Mouse (Mus musculus) left cerebral cortex, postnatal 25 days (tissue): ENCODE data around the gene Arhgef17. TPM values are rescaled to one million over a fixed set of nuclear protein-coding genes. Genes with fewer than 3 reads are reported as not detected.

Source experiments
- DNase-seq, 2 experiments: peaks; one replicate each; pipeline ENCODE4 v3.0.0; 2022; ENCODE audit warnings: low spot score in 2 of 2, mixed read lengths in 1 of 2
- intact Hi-C: fragments of 180-260 bp; cut with DNase I; formaldehyde crosslinking; loops from one replicate; pipeline ENCODE4 v1.15.1; 2025
- total RNA-seq, 2 experiments: library from RNA; stranded (reverse); gene quantifications; 2 replicates each; pipeline ENCODE4 v1.2.3; 2021

Gene Arhgef17
- total RNA-seq, 2 experiments from 2014 or later, result 109 to 120 TPM

DNA sequence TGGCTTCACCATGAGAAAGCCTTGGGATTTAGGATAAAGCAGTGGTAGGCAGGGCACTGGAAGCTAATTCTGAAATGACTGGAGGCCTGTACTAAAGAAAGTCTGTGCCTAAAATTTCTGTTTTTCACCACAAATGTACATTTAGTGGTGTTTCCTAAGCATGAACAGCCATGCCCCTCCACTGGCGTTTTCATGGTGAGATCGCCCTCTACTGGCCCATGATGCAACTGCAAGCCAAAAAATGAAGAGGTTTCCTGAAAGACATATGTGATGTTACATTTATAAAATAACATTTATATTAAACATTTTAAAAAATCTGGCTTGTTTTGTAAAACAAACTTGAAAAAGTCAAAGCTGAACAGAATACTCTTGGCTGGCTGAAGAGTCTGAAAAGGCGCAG, 45.4 kb downstream of the Arhgef17 start:
- intact Hi-C loops, result loop anchor here (2.0 kb wide), 1 partner anchor 38 kb away; no protein-coding TSS in a partner anchor
- peak in 1 of 2 experiments; percentile 67 for DNase-seq

DNA sequence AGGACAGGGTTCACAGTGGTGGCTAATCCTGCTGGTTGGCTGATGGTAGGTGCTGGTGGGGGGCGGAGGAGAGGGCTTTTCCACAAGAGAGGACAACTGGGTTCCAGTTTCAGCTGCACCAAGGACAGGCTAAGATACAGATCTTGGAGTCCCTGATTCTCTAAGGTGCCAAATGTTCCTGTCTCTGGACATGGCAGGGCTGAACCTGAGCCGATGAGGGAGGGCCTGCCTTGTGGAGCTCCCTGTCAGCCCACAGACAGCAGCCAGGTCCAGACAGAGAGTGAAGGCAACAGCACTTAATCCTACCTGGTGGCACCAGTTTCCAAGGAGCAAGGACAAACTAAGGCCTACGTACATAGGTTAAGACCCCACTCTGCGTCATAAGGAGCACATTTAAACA, 47.4 kb downstream of the Arhgef17 start:
- DNase-seq, result no peak
- intact Hi-C loops, result no loop called here

DNA sequence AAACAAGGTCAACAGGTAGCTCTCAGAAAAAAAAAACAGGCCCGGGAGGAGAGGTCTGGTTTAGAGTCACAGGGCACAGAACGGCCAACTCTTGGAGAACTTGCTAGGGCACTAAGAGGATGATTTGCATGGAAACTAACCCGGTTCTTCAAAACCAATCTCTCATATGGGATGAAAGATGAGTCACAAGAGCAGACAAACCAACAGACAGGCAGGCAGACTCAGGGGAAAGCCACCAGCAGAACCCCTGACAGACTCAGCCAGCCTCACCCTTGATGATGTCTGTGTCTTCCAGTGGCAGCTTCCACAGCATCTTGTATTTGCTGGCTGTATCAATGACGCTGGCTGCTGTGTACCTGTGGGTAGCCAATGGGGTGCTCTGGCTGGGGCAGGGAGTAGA, 50.0 kb downstream of the Arhgef17 start:
- no peak for DNase-seq
- intact Hi-C loops, result no loop called here

DNA sequence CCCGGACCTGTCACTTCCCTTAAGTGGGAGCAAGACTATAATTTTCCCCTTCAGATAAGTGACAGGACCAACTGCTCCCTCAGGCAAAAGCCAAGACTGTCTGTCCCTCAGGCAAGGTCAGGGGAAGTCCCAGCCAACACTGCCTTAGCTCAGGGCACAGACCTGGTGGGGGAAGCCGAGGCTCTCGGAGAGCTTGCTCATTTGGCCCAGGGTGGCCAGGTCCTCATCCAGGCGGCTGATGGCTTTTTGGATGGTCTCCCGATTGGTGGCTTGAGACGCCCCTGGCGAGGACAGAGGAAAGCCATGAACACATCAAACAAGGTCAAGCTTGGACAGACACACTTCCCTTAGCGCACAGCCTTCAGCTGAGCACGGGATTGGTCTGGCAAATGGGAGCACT, 50.4 kb downstream of the Arhgef17 start:
- DNase-seq, result no peak

DNA sequence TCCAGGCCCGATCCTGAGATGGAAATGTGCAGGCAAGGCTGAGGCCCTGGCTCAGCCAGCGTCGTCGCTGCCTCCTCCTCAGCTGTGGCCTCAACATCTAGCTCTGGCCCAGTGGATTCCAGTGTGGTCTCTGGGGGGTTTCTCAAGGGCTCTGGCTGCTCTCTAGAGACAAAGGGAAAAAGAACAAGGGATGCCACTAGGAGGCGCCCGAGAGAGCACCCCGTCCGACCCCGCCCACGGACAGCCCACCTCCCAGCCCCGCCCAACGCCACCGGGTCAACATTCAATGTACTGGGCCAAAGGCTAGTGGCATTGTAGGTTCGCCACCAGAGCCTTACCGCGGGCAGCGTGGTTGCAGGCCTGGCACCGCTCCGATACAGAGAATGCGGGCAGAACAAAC, 52.3 kb downstream of the Arhgef17 start:
- peak in 1 of 2 experiments; percentile 47 for DNase-seq
- intact Hi-C loops, result no loop called here

More for the DNA sequence above, 50.4 kb downstream of the Arhgef17 start:
- intact Hi-C loops, result no loop called here

DNA sequence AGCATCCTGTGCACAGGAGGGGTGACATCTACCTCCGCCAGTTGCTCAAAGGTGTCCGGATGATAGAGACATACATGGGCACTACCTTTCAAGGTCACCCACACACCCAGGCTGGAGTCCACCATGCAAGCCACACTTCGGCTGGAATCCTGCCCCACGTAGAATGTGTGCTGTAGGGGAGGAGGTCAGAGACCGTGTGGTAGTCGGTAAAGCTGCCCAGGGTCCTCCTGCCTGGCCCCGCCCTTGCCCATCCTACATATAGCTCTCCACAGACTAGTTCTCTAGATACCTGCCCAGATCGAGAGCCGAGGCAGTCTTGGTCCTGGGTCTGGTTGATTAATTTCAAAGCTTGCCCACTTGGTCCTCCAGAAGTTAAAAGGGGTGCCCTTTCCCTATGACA, 55.1 kb downstream of the Arhgef17 start:
- intact Hi-C loops, result no loop called here
- no peak for DNase-seq

DNA sequence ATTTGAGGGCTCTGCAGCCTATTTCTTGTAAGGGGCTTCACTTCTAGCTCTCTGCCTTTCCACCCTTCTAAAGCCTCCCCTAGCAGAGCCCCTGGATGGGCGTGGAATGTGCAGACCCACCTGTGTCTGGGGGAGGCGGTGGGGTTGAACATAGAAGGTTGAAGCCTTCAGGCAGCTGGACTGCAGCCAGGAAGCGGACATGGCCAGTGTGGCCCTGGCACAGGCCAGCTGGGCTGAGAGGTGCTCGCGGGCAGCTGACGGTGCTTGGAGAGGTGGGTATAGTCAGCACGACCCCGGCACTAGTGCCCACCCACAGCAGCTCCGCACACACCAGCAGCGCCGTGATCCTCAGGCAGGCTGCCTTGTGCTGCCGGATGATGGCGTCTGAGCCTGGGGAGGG, 55.6 kb downstream of the Arhgef17 start:
- DNase-seq, result no peak
- intact Hi-C loops, result no loop called here

DNA sequence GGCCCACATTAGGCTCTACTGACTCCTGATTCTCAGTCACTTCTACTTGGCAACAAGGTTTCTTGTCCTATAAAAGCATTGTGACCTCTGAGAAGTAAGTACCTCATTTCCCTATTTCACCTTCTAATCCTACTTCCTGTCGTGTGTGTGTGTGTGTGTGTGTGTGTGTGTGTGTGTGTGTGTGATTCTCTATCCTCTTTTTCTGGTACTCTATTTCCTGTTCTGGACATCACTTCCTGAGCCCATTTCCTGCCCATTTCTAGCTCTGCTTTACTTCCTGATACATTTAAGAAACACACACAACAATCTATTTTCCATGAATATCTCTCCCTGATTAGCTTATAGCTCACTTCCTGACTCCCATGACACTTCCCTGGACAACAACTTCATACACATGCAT, 56.1 kb downstream of the Arhgef17 start:
- intact Hi-C loops, result no loop called here
- DNase-seq, result no peak

DNA sequence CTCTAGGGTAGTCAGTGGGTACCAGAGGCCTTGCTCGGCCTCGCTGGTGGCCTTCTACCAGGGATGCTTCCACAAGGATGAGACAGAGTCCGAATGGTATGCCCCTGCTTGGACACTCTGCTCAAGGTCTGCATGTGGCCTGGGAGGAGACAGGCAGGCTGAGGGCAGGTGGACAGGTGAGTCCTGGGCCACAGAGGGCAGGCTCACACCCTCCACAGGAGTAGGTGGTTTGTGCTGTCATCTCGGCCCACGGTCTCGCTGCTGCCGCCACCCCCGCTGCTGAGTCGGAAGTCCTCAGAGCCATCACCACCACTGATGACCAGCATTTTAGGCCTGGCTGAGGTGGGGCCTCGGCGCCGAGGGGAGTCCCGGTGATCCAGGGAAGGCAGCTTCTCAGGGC, 58.7 kb downstream of the Arhgef17 start:
- intact Hi-C loops, result no loop called here
- DNase-seq, result no peak

DNA sequence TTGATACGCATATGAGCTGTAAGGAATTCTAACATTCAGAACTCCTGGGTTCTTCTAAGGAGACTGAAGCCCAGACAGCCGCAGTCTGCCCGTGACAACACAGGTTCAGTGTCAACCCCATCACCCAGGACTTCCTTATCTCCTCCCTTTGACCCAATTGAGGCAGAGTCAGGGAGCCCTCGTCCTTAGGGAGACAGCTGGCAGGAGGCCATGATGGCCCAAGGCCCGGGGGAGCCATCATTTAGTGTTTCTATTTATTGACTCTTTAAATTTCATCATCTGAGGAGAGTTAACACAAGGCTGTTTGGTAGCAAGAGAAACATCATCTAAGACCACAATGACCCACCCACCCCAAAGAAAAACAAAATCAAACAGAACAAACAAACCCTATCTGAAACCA, 60.0 kb downstream of the Arhgef17 start:
- intact Hi-C loops, result no loop called here
- DNase-seq, result no peak

DNA sequence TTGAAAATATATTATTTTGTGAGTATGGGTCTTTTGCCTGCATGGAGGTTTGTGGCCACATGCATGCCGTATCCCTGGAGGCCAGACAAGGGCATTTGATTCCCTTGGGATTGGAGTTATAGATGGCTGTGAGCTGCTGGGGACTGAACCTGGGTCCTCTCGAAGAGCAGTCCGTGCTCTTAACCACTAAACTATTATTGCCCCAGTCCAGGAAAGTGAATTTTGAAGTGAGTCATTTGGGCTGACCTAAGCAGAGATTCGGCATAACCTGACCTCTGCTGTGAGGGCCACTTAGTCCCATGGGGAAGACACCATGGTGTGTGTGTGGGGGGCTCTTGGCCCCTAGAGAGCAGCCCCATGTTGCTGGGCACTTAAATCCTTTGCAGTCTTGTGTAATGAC, 60.6 kb downstream of the Arhgef17 start:
- intact Hi-C loops, result no loop called here
- DNase-seq, result no peak

DNA sequence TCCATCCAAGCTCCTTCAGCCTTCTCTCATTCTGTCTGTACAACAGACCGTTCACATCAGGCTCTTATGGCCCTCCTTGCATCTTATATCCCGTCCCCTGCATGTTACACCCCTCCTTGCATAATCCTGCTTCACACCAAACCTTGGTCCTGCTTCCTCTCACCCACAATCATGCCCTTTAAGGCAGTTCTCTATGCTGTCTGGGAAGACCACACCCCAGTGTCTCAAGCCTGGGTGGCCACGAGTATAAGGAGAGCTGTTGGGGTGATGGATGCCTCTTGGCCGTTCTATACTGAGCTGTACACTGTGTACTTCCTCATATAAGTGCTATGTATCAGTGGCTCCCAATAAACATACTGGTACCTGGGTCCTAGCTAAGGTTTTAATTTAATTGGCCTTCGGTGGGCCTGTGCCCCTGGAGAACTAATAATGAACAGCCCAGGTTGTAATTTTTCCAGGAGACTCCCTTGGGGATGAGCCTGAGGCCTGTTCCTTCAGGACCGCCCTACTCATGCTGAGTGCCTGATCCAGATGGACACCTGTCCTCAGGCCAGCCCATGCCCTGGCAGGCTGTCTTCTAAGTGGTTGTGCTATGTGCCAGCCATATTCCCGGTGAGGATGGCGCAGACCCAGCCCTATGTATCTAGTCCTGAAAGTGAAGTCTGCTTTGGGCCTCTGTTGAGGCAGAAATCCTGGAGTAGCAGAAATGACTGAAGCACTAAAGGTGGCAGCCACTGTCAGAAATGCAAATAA, 61.9 kb downstream of the Arhgef17 start:
- no peak for DNase-seq
- intact Hi-C loops, result loop anchor here (5.0 kb wide), 1 partner anchor 348 kb away; no protein-coding TSS in a partner anchor

DNA sequence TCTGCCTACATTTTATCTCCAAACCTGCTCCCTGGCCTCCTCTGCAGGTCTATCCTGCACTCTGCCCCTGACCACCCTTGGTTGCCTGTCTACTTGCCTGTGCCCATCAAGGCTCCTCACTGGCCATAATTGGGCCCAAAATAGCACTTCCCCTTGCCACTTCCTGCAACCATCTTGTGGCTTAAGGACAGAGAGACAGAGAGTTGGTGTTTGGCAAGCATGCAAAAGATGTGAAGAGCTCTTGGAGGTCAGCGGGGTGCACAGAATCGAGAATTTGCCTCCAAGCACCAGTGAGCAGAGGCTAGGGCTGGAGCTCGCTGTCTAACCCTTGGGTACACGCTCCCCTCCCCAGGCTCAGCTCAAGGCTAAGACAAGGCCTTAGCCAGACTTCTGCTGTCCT, 63.4 kb downstream of the Arhgef17 start:
- intact Hi-C loops, result loop anchor here (5.0 kb wide), 1 partner anchor 346 kb away; no protein-coding TSS in a partner anchor
- no peak for DNase-seq

DNA sequence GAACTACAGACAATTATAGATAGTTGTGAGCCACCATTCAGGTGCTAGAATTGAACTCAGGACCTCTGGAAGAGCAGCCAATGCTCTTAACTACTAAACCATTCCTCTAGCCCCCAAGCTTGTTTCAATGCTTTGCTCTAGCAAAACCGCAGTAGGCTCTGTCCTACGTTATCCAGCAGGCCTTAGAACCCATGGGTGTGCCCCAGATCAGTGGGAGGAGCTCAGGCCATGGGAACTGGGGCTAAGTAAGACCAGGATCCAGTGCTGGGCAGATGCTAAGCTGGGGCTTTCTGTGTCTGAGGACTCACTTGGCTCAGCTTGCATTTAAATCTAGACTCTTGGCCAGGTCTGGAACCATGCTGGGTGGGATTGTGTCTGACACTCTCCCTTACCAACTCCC, 64.3 kb downstream of the Arhgef17 start:
- no peak for DNase-seq
- intact Hi-C loops, result loop anchor here (5.0 kb wide), 1 partner anchor 345 kb away; no protein-coding TSS in a partner anchor

DNA sequence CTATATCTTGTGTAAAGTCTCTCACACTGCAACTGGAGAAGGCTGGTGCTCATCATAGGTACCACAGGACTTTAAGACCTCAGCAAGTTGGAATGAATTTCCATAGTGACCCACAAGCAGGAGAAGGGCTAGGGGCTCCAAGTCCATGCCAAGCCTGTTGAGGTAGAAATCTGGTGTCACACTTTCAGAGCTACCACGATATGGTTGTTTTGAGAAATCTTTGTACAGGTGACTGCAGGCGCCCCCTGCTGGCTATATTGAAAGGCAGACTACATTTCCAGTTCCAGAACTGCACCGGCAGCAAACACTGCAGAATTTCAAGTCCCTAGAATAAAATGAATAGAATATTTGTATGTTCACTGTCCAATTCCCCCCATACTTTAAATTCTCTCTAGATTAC, 65.2 kb downstream of the Arhgef17 start:
- DNase-seq, result peak; percentile 84 to 87
- intact Hi-C loops, result loop anchor here (1.0 to 5.0 kb wide), 2 partner anchors 17 to 344 kb away; no protein-coding TSS in a partner anchor

DNA sequence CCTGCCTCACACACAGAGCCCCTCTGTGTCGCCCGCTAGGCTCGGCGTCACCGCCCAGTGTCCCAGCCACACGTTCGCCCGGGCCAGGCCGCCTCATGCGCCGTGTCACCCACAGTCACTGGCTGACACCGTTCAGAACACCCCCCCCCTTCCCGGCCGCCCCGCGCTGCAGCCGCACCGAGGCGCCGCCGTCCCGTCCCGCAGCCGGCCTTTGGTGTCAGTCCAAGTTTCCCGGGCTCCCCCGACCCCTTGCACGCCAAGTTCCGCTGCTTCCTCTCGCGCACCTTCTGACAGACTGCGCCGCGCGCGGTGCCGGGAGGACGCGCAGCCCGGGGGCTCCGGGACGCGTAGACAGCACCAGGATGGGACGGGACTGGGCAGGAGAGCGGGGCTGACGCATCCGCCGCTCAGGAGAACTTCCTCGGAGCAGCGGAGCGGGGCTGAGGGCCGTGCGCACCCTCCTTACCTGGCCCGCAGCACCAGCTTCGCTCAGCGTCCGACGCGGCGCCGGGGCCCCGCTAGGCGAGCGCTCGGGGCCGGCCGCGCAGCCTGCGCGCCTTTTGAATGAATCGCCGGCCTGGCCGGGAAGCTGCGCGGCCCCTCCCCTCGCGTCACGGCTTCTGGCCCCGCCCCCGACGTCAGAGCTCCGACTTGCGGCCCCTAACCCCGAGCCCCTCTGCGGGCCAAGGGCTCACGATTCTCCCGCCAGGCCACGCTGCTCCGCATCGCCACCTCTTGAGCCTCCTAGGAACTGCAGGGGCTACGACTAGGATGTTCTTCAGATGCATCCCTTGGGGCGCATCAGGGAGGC, 68.9 kb downstream of the Arhgef17 start, which contains the start of gene Relt:
Gene Relt (minus strand): TSS at position 619 of the 811 bp plus-strand sequence.
- peak; percentile 85 to 87 for DNase-seq
- intact Hi-C loops, result no loop called here

DNA sequence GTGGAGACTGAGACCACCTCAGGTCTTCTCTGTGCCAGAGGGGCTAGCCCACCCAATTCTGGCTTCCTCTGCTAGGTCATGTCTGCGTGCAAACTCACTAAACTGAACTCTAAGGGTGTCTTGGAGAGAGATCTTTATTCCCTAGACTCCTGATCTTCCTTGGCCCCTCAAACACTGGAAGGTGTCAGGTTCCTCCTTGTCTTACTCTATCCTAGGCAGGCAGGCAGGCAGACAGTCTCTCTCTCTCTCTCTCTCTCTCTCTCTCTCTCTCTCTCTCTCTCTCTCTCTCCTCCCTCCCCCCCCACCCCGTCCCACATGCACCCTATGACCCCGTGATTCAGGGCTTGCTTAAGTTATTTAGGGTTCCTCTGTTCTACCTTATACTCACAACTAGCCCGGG, 69.6 kb downstream of the Arhgef17 start:
- intact Hi-C loops, result no loop called here

DNA sequence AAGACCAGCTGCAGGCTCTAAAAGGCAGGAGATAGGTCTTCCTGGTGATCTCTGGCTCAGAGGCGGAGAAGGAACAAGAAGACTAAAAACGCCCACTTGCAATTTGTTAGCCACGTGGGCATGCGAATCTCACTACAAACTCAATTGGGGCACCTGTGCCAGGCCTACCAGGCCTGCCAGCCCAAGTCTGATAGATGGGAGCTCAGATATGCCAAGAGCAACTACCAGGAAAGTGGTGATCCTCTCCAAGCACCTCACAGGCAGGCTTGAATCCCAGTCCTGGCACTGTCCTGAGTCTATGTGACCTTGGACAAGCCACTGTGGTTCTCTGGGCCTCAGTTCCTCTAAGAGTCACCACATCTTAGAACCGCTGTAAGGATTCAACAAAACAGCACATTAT, 70.7 kb downstream of the Arhgef17 start:
- DNase-seq, result no peak
- intact Hi-C loops, result no loop called here

More for the DNA sequence above, 69.6 kb downstream of the Arhgef17 start:
- no peak for DNase-seq

DNA sequence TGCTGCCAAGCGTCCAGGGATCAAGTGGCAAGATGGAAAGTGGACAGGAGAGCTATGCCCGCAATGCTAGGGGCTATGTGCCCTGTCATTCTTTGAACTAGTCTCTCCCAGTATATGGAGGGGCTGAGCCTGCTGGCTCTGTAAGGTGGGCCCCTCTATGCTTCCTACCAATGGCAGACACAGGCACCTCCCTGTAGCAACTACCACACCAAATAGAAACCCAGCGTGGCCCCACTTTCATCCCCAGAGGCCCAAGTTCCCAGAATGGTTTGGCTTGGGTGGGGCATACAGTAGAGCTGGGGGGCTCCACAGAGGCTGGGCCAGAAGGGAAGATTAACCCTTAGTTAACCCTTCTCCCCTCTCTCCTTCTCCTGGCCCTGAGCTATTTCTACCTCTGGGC, 71.5 kb downstream of the Arhgef17 start:
- DNase-seq, result no peak
- intact Hi-C loops, result no loop called here

DNA sequence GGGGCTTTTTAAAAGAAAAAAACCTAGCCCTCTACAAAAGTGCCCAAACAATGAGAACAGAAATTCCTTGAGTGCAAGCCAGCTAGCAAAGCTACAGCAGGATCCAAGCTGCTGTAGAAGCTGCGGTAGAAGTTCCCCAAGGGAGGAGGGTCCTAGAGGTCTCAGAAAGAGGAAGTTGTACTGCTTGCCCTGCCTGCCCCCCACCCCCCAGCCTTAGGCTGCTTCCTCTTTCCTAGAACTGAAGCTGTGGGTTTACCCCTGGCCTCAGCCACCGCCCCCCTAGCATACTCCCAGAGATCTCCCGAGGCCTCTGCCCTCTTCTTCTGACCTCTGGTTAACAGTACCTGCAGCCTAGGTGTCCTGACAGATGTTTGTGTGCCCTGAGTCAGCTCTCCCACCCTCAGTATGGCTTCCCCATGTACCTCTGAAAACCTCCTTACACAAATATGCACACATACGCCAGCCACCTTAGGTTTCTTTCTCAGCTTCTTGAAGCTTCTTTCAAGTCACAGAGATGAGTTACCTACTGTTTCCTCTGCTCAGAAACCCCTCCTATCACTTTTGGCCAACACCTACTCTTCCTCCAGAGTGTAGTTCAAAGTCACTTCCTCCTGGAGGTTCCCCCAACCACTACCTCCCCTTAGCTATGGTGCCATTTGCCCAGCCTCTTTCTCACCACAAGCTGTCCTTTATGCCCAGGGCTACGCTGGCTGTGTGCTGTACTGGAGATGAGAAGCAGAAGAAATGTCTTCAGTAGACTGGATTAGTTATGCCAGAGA, 75.9 kb downstream of the Arhgef17 start:
- no peak for DNase-seq
- intact Hi-C loops, result no loop called here
